Mouse (Mus musculus) activated CD4-positive, CD25-positive, alpha-beta regulatory T cell, adult 4 months (primary cell): ENCODE results near the gene Sestd1. TPM values are rescaled to one million over a fixed set of nuclear protein-coding genes. Genes with fewer than 3 reads are reported as not detected.

Experiments used
- polyA plus RNA-seq, 2 experiments: library from polyadenylated mRNA; unstranded; fragments of 100-300 nt; shearing (Covaris generic); gene quantifications; one replicate each; pipeline ENCODE4 v1.2.1; 2017

The Sestd1 gene
- polyA plus RNA-seq, 2 experiments from 2014 or later, result 0.11 TPM; not detected in 1

Other genes with a start within 250 kb of the Sestd1 start
- 1 to 10 TPM; 2.2 to 2.5 TPM for gene Ccdc141, start 110.0 kb downstream of the Sestd1 start, polyA plus RNA-seq